Mouse (Mus musculus) embryonic fibroblast, embryonic 13.5 days (primary cell): ENCODE measurements at regions not wholly inside any gene's neighbourhood (a gene's known extent, or its start where the extent isn't known, plus 50 kb on each side); places are given as distances from the start of the nearest gene placed in this dataset.

Experiments used
- CTCF ChIP-seq: IDR thresholded peaks from 2 replicates; pipeline ENCODE4 v1.5.1; 2011; ENCODE audit warnings: mild to moderate bottlenecking, control low read depth, low read length, moderate library complexity, borderline replicate concordance; ENCODE audit not compliant: insufficient read depth
- POLR2A ChIP-seq: IDR thresholded peaks from 2 replicates; pipeline ENCODE4 v1.6.1; 2011; ENCODE audit warnings: low read depth, mild to moderate bottlenecking, control low read depth, low read length, moderate library complexity

DNA sequence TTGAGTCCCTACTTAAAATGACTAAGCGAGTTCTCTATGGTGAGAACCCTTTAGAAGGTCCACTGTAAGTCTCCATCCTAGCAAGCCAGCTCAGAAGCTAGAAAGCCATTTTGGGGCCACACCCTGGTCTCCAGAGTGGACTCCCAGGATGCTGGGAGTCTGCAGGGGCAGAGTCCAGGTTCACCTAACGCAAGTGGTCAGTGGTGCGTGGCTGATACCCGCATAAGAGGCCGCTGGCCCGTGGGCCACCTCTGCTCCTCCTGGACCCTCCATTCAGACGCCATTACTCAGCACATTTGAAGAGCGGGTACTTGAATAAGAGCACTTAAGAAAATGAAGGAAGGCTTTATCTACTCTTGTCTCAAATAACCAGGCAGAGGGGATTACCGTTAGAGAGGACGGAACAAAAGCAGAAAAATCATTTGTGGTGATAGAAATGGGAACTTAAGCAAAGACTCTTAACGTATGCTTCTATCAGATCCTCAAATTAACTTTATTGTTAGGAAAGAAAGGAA is 504.4 kb downstream of the Irx1 start:
- no peak for TF ChIP-seq POLR2A
- no peak for TF ChIP-seq CTCF
